Mouse (Mus musculus): Measurements from ENCODE around the gene Magee2. TPM values are rescaled to one million over a fixed set of nuclear protein-coding genes. Genes with fewer than 3 reads are reported as not detected.
"Not testable (repeated sequence)": the region's sequence is repeated elsewhere in the genome, so short reads cannot be mapped to it uniquely, and the experiment has no call there.

Gene Magee2
- 10.8 and 11.2 TPM in 2 replicates for polyA plus RNA-seq (2015; fragmentation: Nextera tagmentation; extraction: Ambion mirVana)

- Histone ChIP-seq H3K4me3 (peak within 1 kb of the TSS; percentile 48), H3K9ac (peak within 1 kb of the TSS; percentile 63), H3K27me3 (peaks cover 56% of the 10 kb centered on the region), H3K4me1 (no peaks in the 10 kb centered on the region), H3K36me3 (ENCODE audit: poor library complexity, severe bottlenecking) (no peaks in the 10 kb centered on the region), H3K27ac (no peak within 1 kb of the TSS; the same call in 1 of the 2 replicates), H3K4me2 (peak within 1 kb of the TSS; percentile 60), H3K9me3 (replicated peaks) (no peaks in the 10 kb centered on the region)
- 18% methylated on average over 37 of the region's 37 CpGs for WGBS
- peak; percentile 97 for ATAC-seq
Measured at GRCm38 (mm10) chrX:104856751-104857341, at the start of gene Magee2. TSS of gene Magee2 (minus strand) at chrX:104857267.

- H3K4me2 ChIP-seq = peak overlapping the region; percentile 30
- WGBS = 22% methylated on average over 9 of the region's 9 CpGs
- no peak for ATAC-seq
- H3K9me3 ChIP-seq (replicated peaks) = peaks cover 3% of the 10 kb centered on the region; the same call in 1 of the 2 replicates
- H3K27me3 ChIP-seq = peaks cover 56% of the 10 kb centered on the region
- H3K4me1 ChIP-seq = no peaks in the 10 kb centered on the region
- H3K9ac ChIP-seq = no peak overlapping the region
- H3K4me3 ChIP-seq = no peak overlapping the region
- H3K27ac ChIP-seq = no peak overlapping the region
- H3K36me3 ChIP-seq (ENCODE audit: poor library complexity, severe bottlenecking) = no peaks in the 10 kb centered on the region
Measured at GRCm38 (mm10) chrX:104853610-104854009, 3.5 kb downstream of the Magee2 start.

GRCm38 (mm10) chrX:104817583-104817982 lies 39.5 kb downstream of the Magee2 start:
- not testable (repeated sequence) for H3K4me3 ChIP-seq; H3K9ac ChIP-seq; H3K27ac ChIP-seq; H3K9me3 ChIP-seq (replicated peaks); H3K4me2 ChIP-seq; H3K4me1 ChIP-seq; H3K36me3 ChIP-seq (ENCODE audit: poor library complexity, severe bottlenecking)
- 0 out of 2 replicates have a peak, but pooled peaks have one; percentile 13 for ATAC-seq
- peaks cover 16% of the 10 kb centered on the region; the same call in 1 of the 2 replicates for H3K27me3 ChIP-seq
- WGBS = 26% methylated on average over 4 of the region's 5 CpGs

GRCm38 (mm10) chrX:104816987-104817386 lies 40.1 kb downstream of the Magee2 start:
- H3K9ac ChIP-seq; H3K27ac ChIP-seq; H3K4me2 ChIP-seq; H3K36me3 ChIP-seq (ENCODE audit: poor library complexity, severe bottlenecking); H3K4me3 ChIP-seq; H3K9me3 ChIP-seq (replicated peaks); H3K4me1 ChIP-seq: not testable (repeated sequence)
- ATAC-seq = peak; percentile 41; the same call in 1 of the 2 replicates
- WGBS = 65% methylated on average over 1 of the region's 3 CpGs
- H3K27me3 ChIP-seq = peaks cover 16% of the 10 kb centered on the region; the same call in 1 of the 2 replicates

GRCm38 (mm10) chrX:104813704-104814103 lies 43.4 kb downstream of the Magee2 start:
- H3K4me2 ChIP-seq; ATAC-seq; H3K9ac ChIP-seq; H3K27ac ChIP-seq; H3K4me3 ChIP-seq; H3K9me3 ChIP-seq (replicated peaks); H3K36me3 ChIP-seq (ENCODE audit: poor library complexity, severe bottlenecking); H3K4me1 ChIP-seq: not testable (repeated sequence)
- 73% methylated on average over 4 of the region's 4 CpGs for WGBS
- peaks cover 16% of the 10 kb centered on the region; the same call in 1 of the 2 replicates for H3K27me3 ChIP-seq

Other genes with a start within 250 kb of the Magee2 start
- gene Zdhhc15, start 186.2 kb downstream of the Magee2 start, polyA plus RNA-seq (2015; fragmentation: Nextera tagmentation; extraction: Ambion mirVana) = 4.8 and 5.7 TPM in 2 replicates
- 51.7 and 55.0 TPM in 2 replicates for gene Pbdc1, start 222.5 kb upstream of the Magee2 start, polyA plus RNA-seq (2015; fragmentation: Nextera tagmentation; extraction: Ambion mirVana)

Data from forebrain, embryonic 13.5 days (tissue).